Mouse (Mus musculus): ENCODE data around the gene Pm20d1. TPM values are rescaled to one million over a fixed set of nuclear protein-coding genes. Genes with fewer than 3 reads are reported as not detected.

The Pm20d1 gene
- polyA plus RNA-seq (2016; fragmentation: Nextera tagmentation; extraction: Ambion mirVana): 1.3 and 1.7 TPM in 2 replicates

DNA sequence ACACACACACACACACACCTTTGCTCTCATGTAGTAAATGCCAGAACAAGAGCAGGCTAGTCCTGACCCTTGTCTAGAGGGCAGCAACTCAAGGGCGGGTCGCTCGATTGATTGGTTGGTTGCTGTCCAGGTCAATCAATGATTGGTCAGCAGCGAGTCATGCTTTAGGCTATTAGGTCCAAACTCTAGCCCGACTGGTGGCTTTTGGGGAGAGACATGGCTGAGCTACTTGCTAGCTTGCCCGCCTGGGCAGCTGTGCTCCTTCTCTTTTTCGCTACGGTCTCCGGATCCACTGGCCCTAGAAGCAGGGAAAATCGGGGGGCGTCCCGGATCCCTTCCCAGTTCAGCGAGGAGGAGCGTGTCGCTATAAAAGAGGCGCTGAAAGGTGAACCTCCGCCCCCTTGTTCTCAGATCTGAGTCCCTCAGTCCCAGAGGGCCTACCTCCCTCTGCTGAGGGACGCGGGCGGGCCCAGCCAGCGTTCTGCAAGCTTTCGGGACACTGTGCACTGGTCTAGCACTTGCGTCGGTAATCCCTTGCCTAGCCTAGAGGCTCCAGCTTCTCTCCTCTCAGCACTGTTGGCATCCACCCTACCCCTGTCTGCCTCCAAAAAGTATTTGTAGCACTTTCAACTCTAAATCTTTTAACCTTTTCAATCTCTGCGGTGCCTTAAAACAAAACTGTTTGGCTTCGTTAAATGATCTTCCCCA is at the start of gene Pm20d1:
Pm20d1 (plus strand) TSS at position 180 of the 708 bp plus-strand sequence.
- Histone ChIP-seq H3K27ac (ENCODE audit: poor library complexity, severe bottlenecking) (no peak within 1 kb of the TSS), H3K27me3 (replicated peaks) (0 out of 2 replicates have a peak, but pooled peaks cover 3% of the 10 kb centered on the region), H3K4me2 (peak within 1 kb of the TSS; percentile 73), H3K36me3 (no peaks in the 10 kb centered on the region), H3K9ac (peak within 1 kb of the TSS; percentile 55), H3K4me3 (peak within 1 kb of the TSS; percentile 43), H3K9me3 (replicated peaks) (no peaks in the 10 kb centered on the region), H3K4me1 (replicated peaks) (no peaks in the 10 kb centered on the region; the same call in 1 of the 2 replicates)
- 5% methylated on average over 26 of the region's 26 CpGs for WGBS
- peak; percentile 67 for ATAC-seq (ENCODE audit: insufficient number of reproducible peaks, low FRiP score)

DNA sequence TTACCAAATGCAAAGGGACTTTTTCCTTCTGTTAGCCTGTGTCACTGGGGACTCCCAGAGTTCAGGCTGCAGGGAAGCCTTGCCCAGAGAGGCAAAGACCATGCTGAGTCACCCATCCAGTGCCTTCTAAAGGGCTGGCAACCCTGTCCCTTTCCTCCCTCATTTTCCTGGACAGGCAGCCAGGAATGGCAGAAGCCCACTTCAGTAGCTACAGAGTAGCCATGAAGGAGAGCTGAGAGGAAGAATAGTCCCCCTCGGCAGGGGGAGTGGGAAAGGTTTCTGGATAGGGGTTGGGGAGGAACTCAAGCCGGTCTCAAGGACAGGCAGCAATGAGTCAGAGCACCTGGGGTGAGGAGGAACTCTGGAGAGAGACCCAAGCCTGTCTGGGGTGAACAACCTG is 49.4 kb upstream of the Pm20d1 start:
- Histone ChIP-seq H3K27me3 (replicated peaks) (peaks cover 19% of the 10 kb centered on the region), H3K27ac (ENCODE audit: poor library complexity, severe bottlenecking) (no peak overlapping the region), H3K4me3 (no peak overlapping the region), H3K36me3 (no peaks in the 10 kb centered on the region), H3K4me1 (replicated peaks) (peaks cover 27% of the 10 kb centered on the region), H3K4me2 (no peak overlapping the region), H3K9me3 (replicated peaks) (no peaks in the 10 kb centered on the region), H3K9ac (no peak overlapping the region)
- no peak for ATAC-seq (ENCODE audit: insufficient number of reproducible peaks, low FRiP score)
- 47% methylated on average over 2 of the region's 2 CpGs for WGBS

DNA sequence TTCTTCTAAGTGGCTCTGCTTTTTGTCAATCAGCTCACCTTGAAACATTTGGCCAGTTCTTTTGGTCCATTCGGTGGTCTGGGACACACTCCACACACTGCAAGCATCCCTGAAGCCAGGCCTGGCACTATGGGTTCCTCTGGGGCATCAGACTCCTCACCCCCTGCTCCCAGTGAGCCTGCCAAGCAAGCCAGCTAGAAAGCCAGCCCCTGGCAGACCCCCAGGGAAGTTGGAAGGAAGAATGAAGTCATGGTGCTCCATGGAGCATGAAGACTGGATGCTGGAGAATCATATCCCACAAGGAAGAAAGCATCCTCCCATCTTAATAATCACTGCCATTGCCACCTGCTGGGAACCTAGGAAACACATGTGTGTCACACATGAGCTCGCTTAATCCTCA is 48.5 kb upstream of the Pm20d1 start:
- 75% methylated on average over 2 of the region's 2 CpGs for WGBS
- H3K4me1 ChIP-seq (replicated peaks): peaks cover 30% of the 10 kb centered on the region
- no peak overlapping the region for H3K27ac ChIP-seq (ENCODE audit: poor library complexity, severe bottlenecking)
- no peak overlapping the region for H3K4me2 ChIP-seq
- no peak overlapping the region for H3K9ac ChIP-seq
- H3K9me3 ChIP-seq (replicated peaks): no peaks in the 10 kb centered on the region
- H3K4me3 ChIP-seq: no peak overlapping the region
- H3K27me3 ChIP-seq (replicated peaks): peaks cover 17% of the 10 kb centered on the region
- no peak for ATAC-seq (ENCODE audit: insufficient number of reproducible peaks, low FRiP score)
- no peaks in the 10 kb centered on the region for H3K36me3 ChIP-seq

GRCm38 (mm10) chr1:131749706-131750545 is 47.3 kb upstream of the Pm20d1 start:
- WGBS: 69% methylated on average over 15 of the region's 15 CpGs
- H3K9me3 ChIP-seq (replicated peaks): no peaks in the 10 kb centered on the region
- no peaks in the 10 kb centered on the region for H3K36me3 ChIP-seq
- H3K4me2 ChIP-seq: no peak overlapping the region
- H3K4me3 ChIP-seq: no peak overlapping the region
- no peak overlapping the region for H3K27ac ChIP-seq (ENCODE audit: poor library complexity, severe bottlenecking)
- no peak overlapping the region for H3K9ac ChIP-seq
- no peak for ATAC-seq (ENCODE audit: insufficient number of reproducible peaks, low FRiP score)
- H3K4me1 ChIP-seq (replicated peaks): peaks cover 29% of the 10 kb centered on the region
- peaks cover 17% of the 10 kb centered on the region for H3K27me3 ChIP-seq (replicated peaks)

- Histone ChIP-seq H3K4me1 (replicated peaks) (peaks cover 34% of the 10 kb centered on the region), H3K27me3 (replicated peaks) (peaks cover 12% of the 10 kb centered on the region), H3K9ac (no peak overlapping the region), H3K9me3 (replicated peaks) (no peaks in the 10 kb centered on the region), H3K4me2 (no peak overlapping the region), H3K4me3 (no peak overlapping the region), H3K36me3 (no peaks in the 10 kb centered on the region), H3K27ac (ENCODE audit: poor library complexity, severe bottlenecking) (no peak overlapping the region)
- no peak for ATAC-seq (ENCODE audit: insufficient number of reproducible peaks, low FRiP score)
- 80% methylated on average over 3 of the region's 3 CpGs for WGBS
These were observed 45.8 kb upstream of the Pm20d1 start for GRCm38 (mm10) chr1:131751181-131751890.

DNA sequence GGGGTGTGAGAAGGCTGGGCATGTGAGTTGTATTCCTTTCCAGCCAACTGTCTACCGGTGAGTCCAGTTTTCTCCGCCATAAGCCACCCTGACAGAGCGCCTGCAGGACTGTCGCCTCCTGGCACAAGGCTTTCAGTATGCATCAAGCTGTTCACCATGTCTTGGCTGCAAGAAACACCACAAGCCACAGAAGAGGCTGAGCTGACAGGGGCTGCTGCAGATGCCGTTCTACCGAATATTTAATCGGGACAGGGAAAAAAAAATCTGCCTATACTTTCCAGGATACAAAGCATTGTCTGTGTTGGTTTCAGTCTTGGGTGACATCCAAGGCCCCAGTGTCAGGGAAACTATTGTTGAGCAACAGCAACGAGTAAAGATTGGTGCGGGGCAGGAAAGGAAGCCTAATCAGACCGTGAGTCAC is 45.3 kb upstream of the Pm20d1 start:
- Histone ChIP-seq H3K9me3 (replicated peaks) (no peaks in the 10 kb centered on the region), H3K4me3 (no peak overlapping the region), H3K27me3 (replicated peaks) (peaks cover 12% of the 10 kb centered on the region), H3K4me1 (replicated peaks) (peaks cover 34% of the 10 kb centered on the region), H3K27ac (ENCODE audit: poor library complexity, severe bottlenecking) (no peak overlapping the region), H3K4me2 (no peak overlapping the region), H3K36me3 (no peaks in the 10 kb centered on the region), H3K9ac (no peak overlapping the region)
- WGBS: 64% methylated on average over 10 of the region's 10 CpGs
- no peak for ATAC-seq (ENCODE audit: insufficient number of reproducible peaks, low FRiP score)

DNA sequence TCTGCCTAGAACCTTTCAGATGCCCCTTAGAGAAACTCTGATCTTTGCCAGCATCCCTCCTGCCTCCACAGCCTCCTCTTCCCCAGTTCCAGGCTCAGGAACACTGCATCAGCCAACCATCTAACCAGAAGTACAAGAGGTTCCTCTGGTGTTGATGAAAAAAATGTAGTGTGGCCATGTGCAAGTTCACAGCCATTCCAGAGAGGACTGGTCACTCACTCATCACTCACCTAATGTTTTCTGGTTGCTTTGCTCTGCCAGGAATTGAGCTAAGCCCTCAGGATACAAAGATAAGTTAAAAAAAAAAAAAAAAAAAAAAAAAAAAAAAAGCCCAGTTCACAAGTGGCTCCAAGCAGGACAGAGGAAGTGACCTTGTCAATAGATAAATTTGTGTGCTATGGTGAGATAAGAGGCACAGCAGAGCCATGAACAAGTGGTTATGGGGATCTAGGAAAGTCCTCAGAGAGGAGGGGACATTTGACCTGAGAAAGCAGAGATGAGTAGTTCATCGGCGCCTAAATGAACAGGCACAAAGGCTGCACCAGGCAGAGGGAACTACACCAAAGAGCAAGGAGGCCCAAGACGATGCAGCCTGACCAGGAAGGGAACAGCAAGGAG is 42.9 kb upstream of the Pm20d1 start:
- no peaks in the 10 kb centered on the region for H3K36me3 ChIP-seq
- H3K27ac ChIP-seq (ENCODE audit: poor library complexity, severe bottlenecking): peak overlapping the region; percentile 26; the same call in 1 of the 2 replicates
- 23% methylated on average over 3 of the region's 3 CpGs for WGBS
- H3K4me3 ChIP-seq: no peak overlapping the region
- no peaks in the 10 kb centered on the region for H3K9me3 ChIP-seq (replicated peaks)
- peaks cover 37% of the 10 kb centered on the region for H3K4me1 ChIP-seq (replicated peaks)
- ATAC-seq (ENCODE audit: insufficient number of reproducible peaks, low FRiP score): no peak
- peaks cover 9% of the 10 kb centered on the region for H3K27me3 ChIP-seq (replicated peaks)
- no peak overlapping the region for H3K9ac ChIP-seq
- no peak overlapping the region for H3K4me2 ChIP-seq

DNA sequence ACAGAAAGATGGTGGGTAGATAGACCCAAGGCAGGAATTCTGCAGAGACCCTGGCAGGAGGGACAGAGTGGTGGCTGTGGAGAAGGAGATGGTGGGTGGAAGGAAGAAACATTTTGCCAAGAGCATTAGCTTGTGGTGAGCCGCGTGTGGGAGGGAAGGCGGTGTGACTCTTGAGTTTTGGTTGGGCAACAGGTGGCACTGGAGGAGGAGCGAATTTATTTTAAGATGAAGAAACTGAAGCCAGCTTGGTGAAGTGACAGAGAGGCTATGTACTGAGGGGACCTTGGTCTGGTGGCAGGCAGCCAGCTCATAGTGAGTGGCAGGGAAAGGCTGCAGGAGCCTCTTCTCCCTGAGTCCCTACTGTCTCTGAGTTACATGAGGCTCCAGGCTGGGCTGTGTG is 42.3 kb upstream of the Pm20d1 start:
- Histone ChIP-seq H3K4me3 (no peak overlapping the region), H3K27me3 (replicated peaks) (peaks cover 9% of the 10 kb centered on the region), H3K4me1 (replicated peaks) (peaks cover 42% of the 10 kb centered on the region), H3K27ac (ENCODE audit: poor library complexity, severe bottlenecking) (peak overlapping the region; percentile 26; the same call in 1 of the 2 replicates), H3K9ac (no peak overlapping the region), H3K36me3 (no peaks in the 10 kb centered on the region), H3K9me3 (replicated peaks) (no peaks in the 10 kb centered on the region), H3K4me2 (no peak overlapping the region)
- 72% methylated on average over 4 of the region's 4 CpGs for WGBS
- ATAC-seq (ENCODE audit: insufficient number of reproducible peaks, low FRiP score): no peak

GRCm38 (mm10) chr1:131757211-131757610 is 40.0 kb upstream of the Pm20d1 start:
- Histone ChIP-seq H3K4me3 (no peak overlapping the region), H3K9me3 (replicated peaks) (no peaks in the 10 kb centered on the region), H3K4me2 (no peak overlapping the region), H3K4me1 (replicated peaks) (peaks cover 45% of the 10 kb centered on the region), H3K27me3 (replicated peaks) (0 out of 2 replicates have a peak, but pooled peaks cover 3% of the 10 kb centered on the region), H3K27ac (ENCODE audit: poor library complexity, severe bottlenecking) (no peak overlapping the region), H3K36me3 (no peaks in the 10 kb centered on the region), H3K9ac (no peak overlapping the region)
- 84% methylated on average over 6 of the region's 6 CpGs for WGBS
- no peak for ATAC-seq (ENCODE audit: insufficient number of reproducible peaks, low FRiP score)

DNA sequence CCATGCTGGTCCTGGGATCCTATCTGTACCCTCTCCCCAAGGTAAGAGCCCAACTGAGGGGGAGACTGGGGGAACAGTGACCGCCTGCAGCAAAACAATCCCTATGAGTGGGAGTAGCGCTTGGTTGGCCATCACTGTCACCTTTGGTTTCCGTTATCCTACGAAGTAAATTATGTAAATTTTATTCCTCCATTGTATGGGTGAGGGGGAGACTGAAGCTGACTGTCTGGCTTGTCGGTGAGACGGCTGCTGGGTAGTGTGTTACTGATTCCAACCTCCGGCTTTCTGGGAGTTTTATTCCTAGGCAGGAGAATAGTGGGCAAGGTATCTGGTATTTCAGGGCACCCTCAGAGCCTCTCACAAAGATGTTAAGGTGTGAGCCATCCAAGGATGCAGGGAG is 38.4 kb upstream of the Pm20d1 start:
- Histone ChIP-seq H3K4me1 (replicated peaks) (peaks cover 34% of the 10 kb centered on the region), H3K4me3 (no peak overlapping the region), H3K27ac (ENCODE audit: poor library complexity, severe bottlenecking) (no peak overlapping the region), H3K9ac (no peak overlapping the region), H3K27me3 (replicated peaks) (no peaks in the 10 kb centered on the region), H3K36me3 (no peaks in the 10 kb centered on the region), H3K4me2 (no peak overlapping the region), H3K9me3 (replicated peaks) (no peaks in the 10 kb centered on the region)
- WGBS: 80% methylated on average over 7 of the region's 7 CpGs
- no peak for ATAC-seq (ENCODE audit: insufficient number of reproducible peaks, low FRiP score)

Data from heart, embryonic 12.5 days (tissue).